Mouse (Mus musculus): Measurements from ENCODE around the gene Mmrn1. TPM values are rescaled to one million over a fixed set of nuclear protein-coding genes. Genes with fewer than 3 reads are reported as not detected.

The Mmrn1 gene
- polyA plus RNA-seq, 1 experiment from 2014 or later = 6.7 TPM

- H3K9me3 ChIP-seq = no peaks in the 10 kb centered on the region
- no peaks in the 10 kb centered on the region for H3K27me3 ChIP-seq
- no peak for ATAC-seq (ENCODE audit: insufficient number of reproducible peaks, insufficient read depth, low FRiP score, low TSS enrichment, low read depth)
- no peak overlapping the region for H3K4me2 ChIP-seq
- 83% methylated on average over 2 of the region's 2 CpGs for WGBS
- no peak overlapping the region for H3K9ac ChIP-seq (replicated peaks)
- no peak overlapping the region for H3K4me3 ChIP-seq (replicated peaks)
- H3K27ac ChIP-seq = no peak overlapping the region
- H3K4me1 ChIP-seq (replicated peaks) = no peaks in the 10 kb centered on the region
- no peaks in the 10 kb centered on the region for H3K36me3 ChIP-seq
These were observed 37.9 kb downstream of the Mmrn1 start for GRCm38 (mm10) chr6:60962668-60963067.

GRCm38 (mm10) chr6:60963726-60964125, 39.0 kb downstream of the Mmrn1 start:
- Histone ChIP-seq H3K36me3 (no peaks in the 10 kb centered on the region), H3K9me3 (no peaks in the 10 kb centered on the region), H3K27me3 (no peaks in the 10 kb centered on the region), H3K4me2 (no peak overlapping the region), H3K9ac (replicated peaks) (no peak overlapping the region), H3K27ac (no peak overlapping the region), H3K4me1 (replicated peaks) (no peaks in the 10 kb centered on the region), H3K4me3 (replicated peaks) (no peak overlapping the region)
- ATAC-seq (ENCODE audit: insufficient number of reproducible peaks, insufficient read depth, low FRiP score, low TSS enrichment, low read depth) = no peak
- 45% methylated on average over 1 of the region's 1 CpGs for WGBS

GRCm38 (mm10) chr6:60966931-60967330, 42.2 kb downstream of the Mmrn1 start:
- no peak overlapping the region for H3K4me2 ChIP-seq
- no peaks in the 10 kb centered on the region for H3K4me1 ChIP-seq (replicated peaks)
- no peak overlapping the region for H3K27ac ChIP-seq
- no peak overlapping the region for H3K9ac ChIP-seq (replicated peaks)
- 63% methylated on average over 4 of the region's 4 CpGs for WGBS
- no peak overlapping the region for H3K4me3 ChIP-seq (replicated peaks)
- no peaks in the 10 kb centered on the region for H3K9me3 ChIP-seq
- no peak for ATAC-seq (ENCODE audit: insufficient number of reproducible peaks, insufficient read depth, low FRiP score, low TSS enrichment, low read depth)
- H3K27me3 ChIP-seq = no peaks in the 10 kb centered on the region
- no peaks in the 10 kb centered on the region for H3K36me3 ChIP-seq

GRCm38 (mm10) chr6:60969407-60969806, 44.6 kb downstream of the Mmrn1 start:
- 79% methylated on average over 6 of the region's 6 CpGs for WGBS
- no peak overlapping the region for H3K4me3 ChIP-seq (replicated peaks)
- no peak overlapping the region for H3K27ac ChIP-seq
- no peak overlapping the region for H3K9ac ChIP-seq (replicated peaks)
- H3K27me3 ChIP-seq = no peaks in the 10 kb centered on the region
- no peak overlapping the region for H3K4me2 ChIP-seq
- no peaks in the 10 kb centered on the region for H3K9me3 ChIP-seq
- ATAC-seq (ENCODE audit: insufficient number of reproducible peaks, insufficient read depth, low FRiP score, low TSS enrichment, low read depth) = no peak
- no peaks in the 10 kb centered on the region for H3K4me1 ChIP-seq (replicated peaks)
- H3K36me3 ChIP-seq = no peaks in the 10 kb centered on the region

- no peaks in the 10 kb centered on the region for H3K27me3 ChIP-seq
- no peaks in the 10 kb centered on the region for H3K36me3 ChIP-seq
- H3K9me3 ChIP-seq = no peaks in the 10 kb centered on the region
- H3K4me1 ChIP-seq (replicated peaks) = no peaks in the 10 kb centered on the region
- no peak overlapping the region for H3K9ac ChIP-seq (replicated peaks)
- H3K4me3 ChIP-seq (replicated peaks) = no peak overlapping the region
- H3K27ac ChIP-seq = no peak overlapping the region
- no peak for ATAC-seq (ENCODE audit: insufficient number of reproducible peaks, insufficient read depth, low FRiP score, low TSS enrichment, low read depth)
- 85% methylated on average over 2 of the region's 2 CpGs for WGBS
- H3K4me2 ChIP-seq = no peak overlapping the region
These were observed 46.0 kb downstream of the Mmrn1 start for GRCm38 (mm10) chr6:60970811-60971210.

DNA sequence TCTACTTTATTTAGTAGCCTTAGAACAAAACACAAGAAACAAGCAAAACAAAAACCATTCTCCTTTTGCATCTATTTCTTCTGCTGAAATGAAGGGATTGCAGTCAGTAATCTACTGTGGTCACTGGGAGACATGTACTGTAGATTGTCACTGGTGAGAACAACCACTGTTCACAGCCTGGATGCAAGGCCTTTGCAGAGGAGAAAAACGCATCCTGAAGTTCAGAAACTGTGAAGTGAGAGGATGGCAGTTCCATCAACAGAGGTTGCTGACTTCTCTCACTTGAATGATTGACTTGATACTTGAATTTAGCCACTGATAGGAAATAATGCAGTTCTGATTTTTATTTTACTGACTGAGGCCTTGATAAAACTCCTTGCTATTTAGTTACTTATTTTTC, 53.8 kb downstream of the Mmrn1 start:
- no peak overlapping the region for H3K27ac ChIP-seq
- ATAC-seq (ENCODE audit: insufficient number of reproducible peaks, insufficient read depth, low FRiP score, low TSS enrichment, low read depth) = no peak
- H3K4me3 ChIP-seq (replicated peaks) = no peak overlapping the region
- no peaks in the 10 kb centered on the region for H3K4me1 ChIP-seq (replicated peaks)
- no peaks in the 10 kb centered on the region for H3K27me3 ChIP-seq
- no peaks in the 10 kb centered on the region for H3K9me3 ChIP-seq
- H3K4me2 ChIP-seq = no peak overlapping the region
- no peaks in the 10 kb centered on the region for H3K36me3 ChIP-seq
- 74% methylated on average over 1 of the region's 1 CpGs for WGBS
- no peak overlapping the region for H3K9ac ChIP-seq (replicated peaks)

DNA sequence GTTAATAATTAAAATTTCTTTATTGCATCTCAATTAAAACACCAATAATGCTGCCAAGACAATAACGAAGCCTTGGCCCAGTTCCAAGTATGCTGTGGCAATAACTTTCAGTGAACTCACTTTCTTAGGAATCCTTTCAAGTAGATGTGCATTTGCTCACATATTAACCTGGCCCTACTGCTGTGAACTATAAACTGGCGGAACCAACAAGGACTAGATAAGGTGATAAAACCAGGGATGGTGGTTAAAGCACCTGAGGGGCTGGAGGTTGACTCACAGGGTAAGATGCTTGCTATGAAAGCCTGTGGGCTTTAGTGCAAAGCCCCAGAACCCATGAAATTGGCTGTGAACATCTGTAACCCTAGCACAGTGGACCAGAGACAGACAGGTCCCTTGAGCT, 54.3 kb downstream of the Mmrn1 start:
- no peaks in the 10 kb centered on the region for H3K9me3 ChIP-seq
- no peak for ATAC-seq (ENCODE audit: insufficient number of reproducible peaks, insufficient read depth, low FRiP score, low TSS enrichment, low read depth)
- no peaks in the 10 kb centered on the region for H3K4me1 ChIP-seq (replicated peaks)
- H3K9ac ChIP-seq (replicated peaks) = no peak overlapping the region
- no peaks in the 10 kb centered on the region for H3K36me3 ChIP-seq
- WGBS = 57% methylated on average over 2 of the region's 2 CpGs
- no peak overlapping the region for H3K4me3 ChIP-seq (replicated peaks)
- H3K27ac ChIP-seq = no peak overlapping the region
- no peak overlapping the region for H3K4me2 ChIP-seq
- H3K27me3 ChIP-seq = no peaks in the 10 kb centered on the region

DNA sequence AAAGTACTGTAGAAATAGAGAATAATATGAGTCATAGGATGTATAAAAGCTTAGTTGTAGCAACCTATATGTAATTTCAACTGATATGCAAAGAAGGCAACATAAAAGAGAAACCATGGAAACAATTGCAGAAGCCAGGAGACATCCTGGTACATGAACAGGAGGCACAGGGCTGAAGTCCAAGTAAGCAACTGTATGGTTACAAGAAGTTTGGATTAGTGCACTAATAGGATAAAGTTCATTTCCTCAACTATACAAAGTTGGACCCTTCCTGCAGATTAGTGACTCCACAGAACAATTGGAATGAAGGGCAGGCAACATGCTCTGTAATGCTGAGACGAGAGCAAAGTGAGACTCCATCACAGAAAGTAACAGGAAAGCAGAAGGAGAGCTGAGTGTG, 59.6 kb downstream of the Mmrn1 start:
- H3K4me2 ChIP-seq = no peak overlapping the region
- 87% methylated on average over 1 of the region's 1 CpGs for WGBS
- no peak for ATAC-seq (ENCODE audit: insufficient number of reproducible peaks, insufficient read depth, low FRiP score, low TSS enrichment, low read depth)

GRCm38 (mm10) chr6:60985919-60986318, 61.1 kb downstream of the Mmrn1 start:
- ATAC-seq (ENCODE audit: insufficient number of reproducible peaks, insufficient read depth, low FRiP score, low TSS enrichment, low read depth) = no peak
- H3K4me3 ChIP-seq (replicated peaks) = no peak overlapping the region
- H3K4me2 ChIP-seq = no peak overlapping the region
- H3K9me3 ChIP-seq = no peaks in the 10 kb centered on the region
- H3K27me3 ChIP-seq = no peaks in the 10 kb centered on the region
- no peaks in the 10 kb centered on the region for H3K4me1 ChIP-seq (replicated peaks)
- no peaks in the 10 kb centered on the region for H3K36me3 ChIP-seq
- no peak overlapping the region for H3K27ac ChIP-seq
- 47% methylated on average over 2 of the region's 2 CpGs for WGBS
- H3K9ac ChIP-seq (replicated peaks) = no peak overlapping the region

More for the DNA sequence above, 59.6 kb downstream of the Mmrn1 start:
- Histone ChIP-seq H3K36me3 (no peaks in the 10 kb centered on the region), H3K9ac (replicated peaks) (no peak overlapping the region), H3K9me3 (no peaks in the 10 kb centered on the region), H3K4me3 (replicated peaks) (no peak overlapping the region), H3K27me3 (no peaks in the 10 kb centered on the region), H3K27ac (no peak overlapping the region), H3K4me1 (replicated peaks) (no peaks in the 10 kb centered on the region)

- no peaks in the 10 kb centered on the region for H3K36me3 ChIP-seq
- ATAC-seq (ENCODE audit: insufficient number of reproducible peaks, insufficient read depth, low FRiP score, low TSS enrichment, low read depth) = no peak
- no peak overlapping the region for H3K9ac ChIP-seq (replicated peaks)
- H3K4me2 ChIP-seq = no peak overlapping the region
- no peak overlapping the region for H3K27ac ChIP-seq
- H3K9me3 ChIP-seq = no peaks in the 10 kb centered on the region
- no peaks in the 10 kb centered on the region for H3K4me1 ChIP-seq (replicated peaks)
- no peak overlapping the region for H3K4me3 ChIP-seq (replicated peaks)
- 90% methylated on average over 11 of the region's 11 CpGs for WGBS
- H3K27me3 ChIP-seq = no peaks in the 10 kb centered on the region
These were observed 62.1 kb downstream of the Mmrn1 start for GRCm38 (mm10) chr6:60986914-60987313.

DNA sequence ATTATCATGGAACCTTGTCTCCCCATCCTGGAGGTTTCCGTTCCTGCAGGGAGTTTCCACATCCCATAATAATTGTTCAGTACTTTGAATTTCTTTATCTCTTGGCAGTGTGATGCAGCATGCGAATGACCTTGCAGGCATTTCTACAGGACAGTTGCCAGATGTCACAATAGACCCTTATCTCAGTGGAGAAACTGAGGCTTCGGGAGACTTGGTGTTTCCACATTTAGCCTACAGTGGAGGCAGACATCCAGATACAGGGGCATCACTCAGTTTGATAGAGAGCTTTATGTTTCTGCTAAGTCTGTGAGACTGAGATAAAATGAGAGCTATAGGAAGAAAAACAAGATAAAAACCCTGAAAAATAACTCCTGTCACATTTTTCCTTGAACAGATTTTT, 63.0 kb downstream of the Mmrn1 start:
- Histone ChIP-seq H3K4me3 (replicated peaks) (no peak overlapping the region), H3K36me3 (no peaks in the 10 kb centered on the region), H3K27me3 (no peaks in the 10 kb centered on the region), H3K9me3 (no peaks in the 10 kb centered on the region), H3K4me2 (no peak overlapping the region), H3K9ac (replicated peaks) (no peak overlapping the region), H3K27ac (no peak overlapping the region), H3K4me1 (replicated peaks) (no peaks in the 10 kb centered on the region)
- no peak for ATAC-seq (ENCODE audit: insufficient number of reproducible peaks, insufficient read depth, low FRiP score, low TSS enrichment, low read depth)
- 86% methylated on average over 3 of the region's 3 CpGs for WGBS

GRCm38 (mm10) chr6:60992366-60992765, 67.6 kb downstream of the Mmrn1 start:
- Histone ChIP-seq H3K36me3 (no peaks in the 10 kb centered on the region), H3K9me3 (no peaks in the 10 kb centered on the region), H3K27me3 (no peaks in the 10 kb centered on the region), H3K4me1 (replicated peaks) (peaks cover 14% of the 10 kb centered on the region), H3K9ac (replicated peaks) (no peak overlapping the region), H3K27ac (no peak overlapping the region), H3K4me2 (no peak overlapping the region), H3K4me3 (replicated peaks) (no peak overlapping the region)
- WGBS = 94% methylated on average over 1 of the region's 1 CpGs
- ATAC-seq (ENCODE audit: insufficient number of reproducible peaks, insufficient read depth, low FRiP score, low TSS enrichment, low read depth) = no peak
